Mouse (Mus musculus) stomach, embryonic 16.5 days (tissue): ENCODE data around the gene Rnd2. TPM values are rescaled to one million over a fixed set of nuclear protein-coding genes. Genes with fewer than 3 reads are reported as not detected.

Source experiments
- ATAC-seq: fragments of 200-750 bp; cut with Nextera tagmentation; 2 replicates; pipeline ENCODE4 v1.8.0; 2017; ENCODE audit warnings: moderate number of reproducible peaks, moderate TSS enrichment; ENCODE audit not compliant: insufficient read depth, low FRiP score
- H3K27ac ChIP-seq: fragments of 300-500 bp; sonication (generic); 2 replicates; pipeline ENCODE4 v1.5.1; 2014; ENCODE audit warnings: low read length
- H3K27me3 ChIP-seq: fragments of 300-500 bp; sonication (generic); 2 replicates; pipeline ENCODE4 v1.6.1; 2014; ENCODE audit warnings: low read length, control low read depth, mixed read lengths; ENCODE audit not compliant: control insufficient read depth, insufficient read depth
- H3K36me3 ChIP-seq: fragments of 300-500 bp; sonication (generic); 2 replicates; pipeline ENCODE4 v1.6.1; 2014; ENCODE audit warnings: low read length; ENCODE audit not compliant: control insufficient read depth, insufficient read depth
- H3K4me1 ChIP-seq: fragments of 300-500 bp; sonication (generic); 2 replicates; pipeline ENCODE4 v1.6.1; 2014; ENCODE audit warnings: low read length, control low read depth, mixed read lengths; ENCODE audit not compliant: control insufficient read depth, insufficient read depth
- H3K4me2 ChIP-seq: fragments of 300-500 bp; sonication (generic); 2 replicates; pipeline ENCODE4 v1.6.1; 2014; ENCODE audit warnings: low read depth, low read length, mixed read lengths
- H3K4me3 ChIP-seq: fragments of 300-500 bp; sonication (generic); replicated peaks from 2 replicates; pipeline ENCODE4 v1.5.1; 2014; ENCODE audit warnings: mild to moderate bottlenecking, low read length
- H3K9ac ChIP-seq: fragments of 300-500 bp; sonication (generic); 2 replicates; pipeline ENCODE4 v1.6.1; 2014; ENCODE audit warnings: low read length
- H3K9me3 ChIP-seq: fragments of 300-500 bp; sonication (generic); replicated peaks from 2 replicates; pipeline ENCODE4 v1.6.1; 2016; ENCODE audit warnings: low read length, control low read depth; ENCODE audit not compliant: control insufficient read depth
- WGBS: fragments of 180-500 bp; shearing (Covaris S2); extraction: QIAGEN DNeasy Blood & Tissue Kit; methylation state at CpG from one replicate; pipeline ENCODE4 v1.1.7; 2014; 5-methylcytosine and 5-hydroxymethylcytosine counted together
- polyA plus RNA-seq: library from polyadenylated mRNA; unstranded; fragments of >200 nt; fragmentation: Nextera tagmentation; extraction: Ambion mirVana; gene quantifications from 2 replicates; pipeline ENCODE4 v1.2.1, GENCODE M21; 2015

Gene Rnd2
- polyA plus RNA-seq, result 10.7 and 11.9 TPM in 2 replicates

GRCm38 (mm10) chr11:101464211-101465100, at the start of gene Rnd2:
Rnd2 (plus strand) TSS chr11:101464999.
- Histone ChIP-seq H3K4me1 (peaks cover 35% of the 10 kb centered on the region), H3K27ac (peak within 1 kb of the TSS; percentile 93), H3K4me3 (peak within 1 kb of the TSS; percentile 87), H3K4me2 (peak within 1 kb of the TSS; percentile 92), H3K9ac (peak within 1 kb of the TSS; percentile 87), H3K36me3 (0 out of 2 replicates have a peak, but pooled peaks cover 7% of the 10 kb centered on the region), H3K9me3 (no peaks in the 10 kb centered on the region), H3K27me3 (no peaks in the 10 kb centered on the region)
- peak; percentile 3; the same call in 1 of the 2 replicates for ATAC-seq
- WGBS, result 8% methylated on average over 12 of the region's 12 CpGs

- 0 out of 2 replicates have a peak, but pooled peaks cover 7% of the 10 kb centered on the region for H3K36me3 ChIP-seq
- H3K9me3 ChIP-seq, result no peaks in the 10 kb centered on the region
- no peaks in the 10 kb centered on the region for H3K27me3 ChIP-seq
- H3K4me2 ChIP-seq, result no peak overlapping the region
- no peak overlapping the region for H3K4me3 ChIP-seq
- peaks cover 4% of the 10 kb centered on the region; the same call in 1 of the 2 replicates for H3K4me1 ChIP-seq
- no peak overlapping the region for H3K9ac ChIP-seq
- 88% methylated on average over 2 of the region's 2 CpGs for WGBS
- ATAC-seq, result no peak
- no peak overlapping the region for H3K27ac ChIP-seq
Measured at GRCm38 (mm10) chr11:101415306-101415705, 49.5 kb upstream of the Rnd2 start.

- Histone ChIP-seq H3K4me3 (peak overlapping the region; percentile 76), H3K4me2 (peak overlapping the region; percentile 92), H3K4me1 (peaks cover 4% of the 10 kb centered on the region; the same call in 1 of the 2 replicates), H3K36me3 (no peaks in the 10 kb centered on the region), H3K27ac (peak overlapping the region; percentile 48; the same call in 1 of the 2 replicates), H3K27me3 (no peaks in the 10 kb centered on the region), H3K9me3 (no peaks in the 10 kb centered on the region), H3K9ac (peak overlapping the region; percentile 83)
- ATAC-seq, result peak; percentile 38
- WGBS, result 2% methylated on average over 11 of the region's 11 CpGs
Measured at GRCm38 (mm10) chr11:101416433-101417100, 48.2 kb upstream of the Rnd2 start.

GRCm38 (mm10) chr11:101417101-101417855, 47.5 kb upstream of the Rnd2 start, which contains the start of gene Aarsd1:
Aarsd1 (minus strand) TSS chr11:101417615.
- Histone ChIP-seq H3K27me3 (no peaks in the 10 kb centered on the region), H3K36me3 (no peaks in the 10 kb centered on the region), H3K9ac (peak within 1 kb of the TSS; percentile 83), H3K4me2 (peak within 1 kb of the TSS; percentile 92), H3K4me3 (peak within 1 kb of the TSS; percentile 76), H3K27ac (peak within 1 kb of the TSS; percentile 48; the same call in 1 of the 2 replicates), H3K4me1 (peaks cover 4% of the 10 kb centered on the region; the same call in 1 of the 2 replicates), H3K9me3 (no peaks in the 10 kb centered on the region)
- WGBS, result under 1% methylated on average over 45 of the region's 45 CpGs
- ATAC-seq, result peak; percentile 76

DNA sequence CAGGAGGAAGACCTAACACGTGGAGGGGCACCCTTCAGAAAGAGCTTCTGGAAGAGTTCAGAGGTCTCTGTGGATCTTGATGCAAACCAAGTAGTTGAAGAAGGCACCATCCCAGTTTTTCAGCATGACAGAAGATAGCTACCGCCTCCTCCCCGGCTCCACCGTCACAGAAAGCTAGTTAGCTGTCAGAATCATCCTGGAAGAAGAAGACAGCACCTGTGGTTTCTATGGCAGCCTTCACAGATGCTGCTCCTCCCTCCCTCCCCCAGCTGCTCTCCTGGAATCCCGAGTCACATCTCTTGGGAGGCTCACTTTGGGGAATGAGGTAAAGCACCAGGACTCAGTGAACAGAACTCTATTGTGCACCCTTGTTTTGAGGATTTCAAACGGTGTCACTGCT, 45.8 kb upstream of the Rnd2 start:
- no peak for ATAC-seq
- Histone ChIP-seq H3K9ac (no peak overlapping the region), H3K27me3 (no peaks in the 10 kb centered on the region), H3K9me3 (no peaks in the 10 kb centered on the region), H3K27ac (no peak overlapping the region), H3K36me3 (no peaks in the 10 kb centered on the region), H3K4me2 (no peak overlapping the region), H3K4me3 (no peak overlapping the region), H3K4me1 (peaks cover 9% of the 10 kb centered on the region; the same call in 1 of the 2 replicates)
- 63% methylated on average over 6 of the region's 6 CpGs for WGBS

GRCm38 (mm10) chr11:101419610-101420009, 45.2 kb upstream of the Rnd2 start:
- no peaks in the 10 kb centered on the region for H3K27me3 ChIP-seq
- no peak overlapping the region for H3K4me2 ChIP-seq
- H3K36me3 ChIP-seq, result no peaks in the 10 kb centered on the region
- no peak overlapping the region for H3K27ac ChIP-seq
- H3K4me3 ChIP-seq, result no peak overlapping the region
- ATAC-seq, result no peak
- 39% methylated on average over 3 of the region's 3 CpGs for WGBS
- peaks cover 14% of the 10 kb centered on the region; the same call in 1 of the 2 replicates for H3K4me1 ChIP-seq
- H3K9ac ChIP-seq, result no peak overlapping the region
- no peaks in the 10 kb centered on the region for H3K9me3 ChIP-seq

DNA sequence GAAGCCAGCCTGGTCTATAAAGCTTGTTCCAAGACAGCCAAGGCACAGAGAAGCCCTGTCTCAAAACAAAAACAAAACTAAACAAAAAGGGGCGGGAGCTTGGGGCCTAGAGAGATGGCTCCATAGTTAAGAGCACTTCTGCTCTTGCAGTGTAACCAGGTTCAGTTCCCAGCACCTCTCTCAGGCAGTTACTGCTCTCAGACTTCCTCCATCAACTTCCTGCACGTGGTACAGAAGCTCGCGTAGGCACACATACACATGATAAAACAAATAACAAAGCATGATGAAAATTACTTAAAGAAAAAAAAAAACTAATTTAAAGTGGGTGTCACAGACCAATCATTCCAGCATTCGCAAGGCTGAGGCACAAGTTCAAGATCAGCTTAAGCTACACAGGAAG, 44.7 kb upstream of the Rnd2 start:
- Histone ChIP-seq H3K9me3 (no peaks in the 10 kb centered on the region), H3K27me3 (no peaks in the 10 kb centered on the region), H3K9ac (no peak overlapping the region), H3K27ac (no peak overlapping the region), H3K36me3 (no peaks in the 10 kb centered on the region), H3K4me3 (no peak overlapping the region), H3K4me1 (peaks cover 14% of the 10 kb centered on the region; the same call in 1 of the 2 replicates), H3K4me2 (no peak overlapping the region)
- ATAC-seq, result no peak
- 86% methylated on average over 5 of the region's 5 CpGs for WGBS

- no peaks in the 10 kb centered on the region for H3K27me3 ChIP-seq
- H3K4me3 ChIP-seq, result peak within 1 kb of the TSS; percentile 98
- no peaks in the 10 kb centered on the region for H3K9me3 ChIP-seq
- peak within 1 kb of the TSS; percentile 91 for H3K9ac ChIP-seq
- H3K27ac ChIP-seq, result peak within 1 kb of the TSS; percentile 92
- ATAC-seq, result peak; percentile 72
- no peaks in the 10 kb centered on the region for H3K36me3 ChIP-seq
- WGBS, result 4% methylated on average over 23 of the region's 23 CpGs
- peak within 1 kb of the TSS; percentile 96 for H3K4me2 ChIP-seq
- H3K4me1 ChIP-seq, result peaks cover 22% of the 10 kb centered on the region
Measured at GRCm38 (mm10) chr11:101424105-101424851, 40.5 kb upstream of the Rnd2 start, which contains the start of gene Gm27029. Gm27029 (minus strand) TSS chr11:101424796.
